Mouse (Mus musculus): ENCODE data around the gene Focad. TPM values are rescaled to one million over a fixed set of nuclear protein-coding genes. Genes with fewer than 3 reads are reported as not detected.

Focad gene
- polyA plus RNA-seq, 1 experiment from 2014 or later = 6.5 TPM

DNA sequence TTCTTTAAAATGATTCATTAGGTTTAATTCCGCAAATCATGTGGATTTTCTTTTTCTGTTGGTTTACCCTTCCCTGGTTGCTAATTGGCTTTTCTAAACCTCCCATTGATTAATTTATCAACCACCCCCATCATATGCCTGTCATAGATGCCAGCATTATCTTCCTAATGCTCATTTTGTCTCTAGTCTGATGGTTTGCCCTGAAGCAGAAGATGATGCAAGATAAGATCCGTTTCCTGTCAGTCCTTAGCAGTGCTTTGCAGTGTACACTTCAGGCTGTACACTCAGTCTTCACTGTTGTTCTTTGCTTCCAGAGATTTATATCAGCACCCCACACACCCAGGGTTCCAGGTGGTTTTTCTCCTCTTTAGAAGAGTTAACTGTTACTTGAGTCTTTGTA lies 124.4 kb downstream of the Focad start:
- no peaks in the 10 kb centered on the region for H3K36me3 ChIP-seq (ENCODE audit: control insufficient read depth, insufficient read depth, low read length)
- H3K9me3 ChIP-seq (ENCODE audit: control insufficient read depth, low read length) = no peaks in the 10 kb centered on the region
- no peak overlapping the region for H3K9ac ChIP-seq (ENCODE audit: low read length)
- 64% methylated on average over 2 of the region's 2 CpGs for WGBS
- no peak overlapping the region for H3K4me2 ChIP-seq (replicated peaks; ENCODE audit: low read depth)
- no peak overlapping the region for H3K27ac ChIP-seq (replicated peaks)
- no peak overlapping the region for H3K4me3 ChIP-seq (ENCODE audit: low read depth, low read length)
- ATAC-seq (ENCODE audit: low FRiP score, low TSS enrichment) (no peak), DNase-seq (ENCODE audit: low spot score) (no peak)
- TF ChIP-seq CTCF (IDR thresholded peaks at IDR 0.05; ENCODE audit: low read depth) (no peak), EP300 (optimal IDR thresholded peaks at IDR 0.05) (no peak)
- no peaks in the 10 kb centered on the region for H3K4me1 ChIP-seq (replicated peaks; ENCODE audit: control insufficient read depth, insufficient read depth)
- no peaks in the 10 kb centered on the region for H3K27me3 ChIP-seq (ENCODE audit: control insufficient read depth, insufficient read depth, low read length)

DNA sequence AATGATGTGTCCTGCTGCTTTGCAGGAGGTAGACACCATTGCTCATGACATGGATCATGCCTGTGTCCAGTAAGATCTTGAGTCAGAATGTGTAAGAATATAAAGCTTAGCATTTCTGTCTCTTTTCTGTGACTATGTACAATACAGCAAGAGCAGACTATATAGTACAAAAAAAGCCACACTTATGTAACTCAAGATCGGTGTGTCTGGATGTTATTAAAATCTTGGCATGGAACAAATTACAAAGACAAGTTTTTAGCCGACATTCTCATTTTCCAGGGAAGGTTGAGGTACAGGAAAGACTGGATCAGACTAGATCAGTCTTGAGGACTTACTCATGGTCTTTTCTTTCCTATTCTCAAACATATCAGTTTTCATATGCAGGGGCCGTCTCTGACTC lies 136.9 kb downstream of the Focad start:
- H3K4me2 ChIP-seq (replicated peaks; ENCODE audit: low read depth) = no peak overlapping the region
- no peaks in the 10 kb centered on the region for H3K27me3 ChIP-seq (ENCODE audit: control insufficient read depth, insufficient read depth, low read length)
- H3K4me3 ChIP-seq (ENCODE audit: low read depth, low read length) = no peak overlapping the region
- TF ChIP-seq EP300 (optimal IDR thresholded peaks at IDR 0.05) (no peak), CTCF (IDR thresholded peaks at IDR 0.05; ENCODE audit: low read depth) (no peak)
- WGBS = 68% methylated on average over 3 of the region's 3 CpGs
- H3K9me3 ChIP-seq (ENCODE audit: control insufficient read depth, low read length) = no peaks in the 10 kb centered on the region
- ATAC-seq (ENCODE audit: low FRiP score, low TSS enrichment) (no peak), DNase-seq (ENCODE audit: low spot score) (no peak)
- H3K27ac ChIP-seq (replicated peaks) = no peak overlapping the region
- no peak overlapping the region for H3K9ac ChIP-seq (ENCODE audit: low read length)
- no peaks in the 10 kb centered on the region for H3K4me1 ChIP-seq (replicated peaks; ENCODE audit: control insufficient read depth, insufficient read depth)
- H3K36me3 ChIP-seq (ENCODE audit: control insufficient read depth, insufficient read depth, low read length) = no peaks in the 10 kb centered on the region

DNA sequence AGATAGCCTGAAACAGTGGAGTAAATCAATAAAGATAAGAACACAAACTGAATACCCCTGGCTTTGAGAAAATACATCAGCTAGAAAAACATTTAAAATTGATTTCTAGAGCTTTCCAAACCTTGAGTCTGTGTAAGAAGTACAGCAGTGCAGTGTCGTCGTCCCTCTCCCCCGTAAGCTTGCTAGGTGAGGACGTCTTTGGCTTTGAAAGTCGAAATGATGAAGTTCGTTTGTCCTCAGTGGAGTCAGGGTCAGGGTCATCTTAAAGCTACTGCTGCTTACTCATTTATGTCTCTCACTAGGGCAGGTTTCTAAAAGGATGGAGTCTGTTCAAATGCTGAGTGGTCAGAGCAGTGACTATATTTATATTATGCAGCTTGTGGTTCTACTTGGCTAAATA lies 141.5 kb downstream of the Focad start:
- Histone ChIP-seq H3K4me3 (ENCODE audit: low read depth, low read length) (no peak overlapping the region), H3K36me3 (ENCODE audit: control insufficient read depth, insufficient read depth, low read length) (no peaks in the 10 kb centered on the region), H3K9me3 (ENCODE audit: control insufficient read depth, low read length) (no peaks in the 10 kb centered on the region), H3K27ac (replicated peaks) (no peak overlapping the region), H3K4me1 (replicated peaks; ENCODE audit: control insufficient read depth, insufficient read depth) (no peaks in the 10 kb centered on the region), H3K9ac (ENCODE audit: low read length) (no peak overlapping the region), H3K4me2 (replicated peaks; ENCODE audit: low read depth) (no peak overlapping the region), H3K27me3 (ENCODE audit: control insufficient read depth, insufficient read depth, low read length) (no peaks in the 10 kb centered on the region)
- no peak for DNase-seq (ENCODE audit: low spot score)
- WGBS = 52% methylated on average over 6 of the region's 6 CpGs
- no peak for TF ChIP-seq CTCF (IDR thresholded peaks at IDR 0.05; ENCODE audit: low read depth)
- no peak for TF ChIP-seq EP300 (optimal IDR thresholded peaks at IDR 0.05)
- no peak for ATAC-seq (ENCODE audit: low FRiP score, low TSS enrichment)

DNA sequence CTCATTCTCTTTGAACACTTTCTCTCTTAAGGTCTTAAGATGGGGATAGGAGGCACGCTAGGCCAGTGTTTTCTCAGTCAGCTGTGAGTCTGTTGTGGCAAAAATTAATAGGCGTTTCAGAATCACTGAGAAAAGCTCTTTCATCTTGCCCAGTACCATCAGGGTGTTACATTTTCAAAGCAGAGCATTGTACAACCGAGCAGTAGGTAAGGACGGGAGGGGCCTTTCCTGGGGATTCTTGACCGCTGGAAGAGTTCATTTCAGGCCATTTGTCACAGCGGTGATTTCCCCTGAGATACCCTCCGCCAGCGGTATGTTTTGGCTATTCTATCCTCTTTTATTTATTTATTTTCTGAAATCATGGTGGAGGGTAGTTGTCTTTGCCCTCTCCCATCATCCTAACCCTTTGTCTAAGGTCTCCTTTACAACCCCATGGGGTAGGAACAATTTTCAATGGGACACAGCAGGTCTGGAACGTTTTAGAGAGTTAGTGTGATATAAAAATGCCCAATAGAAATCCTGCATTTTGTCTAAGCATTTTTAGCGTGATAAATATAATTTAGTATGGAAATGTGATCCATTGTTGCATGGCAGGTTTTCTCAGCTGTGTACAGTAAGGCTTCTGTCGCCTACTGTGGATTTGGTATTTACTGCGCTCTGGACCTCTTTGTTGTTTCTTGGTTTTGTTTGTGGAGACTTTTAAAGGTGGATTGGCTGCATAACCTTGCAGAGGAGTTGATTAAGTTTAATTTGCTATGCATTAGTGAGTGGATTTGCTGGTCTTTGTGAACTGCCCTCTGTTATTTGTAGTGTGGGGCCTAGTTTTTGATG lies 142.7 kb downstream of the Focad start:
- TF ChIP-seq CTCF (IDR thresholded peaks at IDR 0.05; ENCODE audit: low read depth) (no peak), EP300 (optimal IDR thresholded peaks at IDR 0.05) (no peak)
- Histone ChIP-seq H3K4me2 (replicated peaks; ENCODE audit: low read depth) (no peak overlapping the region), H3K9me3 (ENCODE audit: control insufficient read depth, low read length) (no peaks in the 10 kb centered on the region), H3K9ac (ENCODE audit: low read length) (no peak overlapping the region), H3K27me3 (ENCODE audit: control insufficient read depth, insufficient read depth, low read length) (no peaks in the 10 kb centered on the region), H3K27ac (replicated peaks) (no peak overlapping the region), H3K4me3 (ENCODE audit: low read depth, low read length) (no peak overlapping the region), H3K4me1 (replicated peaks; ENCODE audit: control insufficient read depth, insufficient read depth) (no peaks in the 10 kb centered on the region), H3K36me3 (ENCODE audit: control insufficient read depth, insufficient read depth, low read length) (no peaks in the 10 kb centered on the region)
- ATAC-seq (ENCODE audit: low FRiP score, low TSS enrichment) (no peak), DNase-seq (ENCODE audit: low spot score) (no peak)
- WGBS = 71% methylated on average over 12 of the region's 12 CpGs

DNA sequence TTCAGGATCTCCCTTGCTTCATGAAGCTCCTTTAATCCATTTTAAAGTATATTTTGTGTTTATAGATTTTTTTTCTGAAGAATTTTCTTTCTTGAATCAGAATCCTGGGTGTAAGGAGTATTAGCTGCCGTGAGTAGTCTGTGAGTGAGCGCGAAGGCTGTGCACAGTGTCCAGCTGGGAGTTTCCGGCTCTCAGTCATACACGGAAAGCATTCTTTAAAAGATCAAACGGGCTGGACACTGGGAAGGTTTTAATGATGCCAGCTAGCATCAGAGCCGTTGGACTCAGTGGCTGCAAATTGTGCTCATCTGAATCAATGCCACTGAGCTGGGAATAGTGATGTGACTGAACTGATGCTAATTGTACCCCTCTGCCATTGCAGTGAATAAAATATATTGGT lies 143.9 kb downstream of the Focad start:
- 76% methylated on average over 7 of the region's 7 CpGs for WGBS
- Histone ChIP-seq H3K9me3 (ENCODE audit: control insufficient read depth, low read length) (no peaks in the 10 kb centered on the region), H3K4me2 (replicated peaks; ENCODE audit: low read depth) (no peak overlapping the region), H3K4me1 (replicated peaks; ENCODE audit: control insufficient read depth, insufficient read depth) (no peaks in the 10 kb centered on the region), H3K9ac (ENCODE audit: low read length) (no peak overlapping the region), H3K27ac (replicated peaks) (no peak overlapping the region), H3K4me3 (ENCODE audit: low read depth, low read length) (no peak overlapping the region), H3K27me3 (ENCODE audit: control insufficient read depth, insufficient read depth, low read length) (no peaks in the 10 kb centered on the region), H3K36me3 (ENCODE audit: control insufficient read depth, insufficient read depth, low read length) (no peaks in the 10 kb centered on the region)
- ATAC-seq (ENCODE audit: low FRiP score, low TSS enrichment) (no peak), DNase-seq (ENCODE audit: low spot score) (no peak)
- TF ChIP-seq EP300 (optimal IDR thresholded peaks at IDR 0.05) (no peak), CTCF (IDR thresholded peaks at IDR 0.05; ENCODE audit: low read depth) (no peak)

DNA sequence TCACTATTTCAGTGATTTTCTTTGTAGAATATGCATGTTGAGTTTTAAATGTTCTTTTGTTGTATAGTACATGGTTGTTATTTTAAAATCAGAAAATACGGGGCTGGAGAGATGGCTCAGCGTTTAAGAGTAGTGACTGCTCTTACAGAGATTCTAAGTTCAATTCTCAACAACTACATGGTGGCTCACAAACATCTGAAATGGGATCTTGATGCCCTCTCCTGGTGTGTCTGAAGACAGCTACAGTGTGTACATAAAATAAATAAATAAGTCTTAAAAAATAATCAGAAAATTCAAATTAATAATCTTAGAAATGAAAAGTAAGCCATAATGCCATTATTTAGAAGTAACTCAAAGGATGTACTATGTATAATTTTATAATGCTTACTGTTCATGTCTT lies 149.4 kb downstream of the Focad start:
- no peak for DNase-seq (ENCODE audit: low spot score)
- no peak for TF ChIP-seq EP300 (optimal IDR thresholded peaks at IDR 0.05)
- TF ChIP-seq CTCF (IDR thresholded peaks at IDR 0.05; ENCODE audit: low read depth) = peak; percentile 38
- H3K27me3 ChIP-seq (ENCODE audit: control insufficient read depth, insufficient read depth, low read length) = no peaks in the 10 kb centered on the region
- no peak overlapping the region for H3K4me2 ChIP-seq (replicated peaks; ENCODE audit: low read depth)
- H3K4me3 ChIP-seq (ENCODE audit: low read depth, low read length) = no peak overlapping the region
- no peak overlapping the region for H3K27ac ChIP-seq (replicated peaks)
- no peak overlapping the region for H3K9ac ChIP-seq (ENCODE audit: low read length)
- ATAC-seq (ENCODE audit: low FRiP score, low TSS enrichment) = no peak
- no peaks in the 10 kb centered on the region for H3K9me3 ChIP-seq (ENCODE audit: control insufficient read depth, low read length)
- 90% methylated on average over 2 of the region's 2 CpGs for WGBS
- H3K36me3 ChIP-seq (ENCODE audit: control insufficient read depth, insufficient read depth, low read length) = no peaks in the 10 kb centered on the region
- no peaks in the 10 kb centered on the region for H3K4me1 ChIP-seq (replicated peaks; ENCODE audit: control insufficient read depth, insufficient read depth)
